In genomic region chr7:79130843-79131444, GRCm38 (mm10) we compare ENCODE assay signal across 8 mouse cellular contexts. TPM values are rescaled to one million over a fixed set of nuclear protein-coding genes. Genes with fewer than 3 reads are reported as not detected.
DNase-seq lines count a peak whose midpoint lies in the region; ATAC-seq and TF ChIP-seq lines count a peak whose summit lies in the region.

TSS of gene Hapln3 (minus strand) at chr7:79131018.

- H3K4me1 ChIP-seq in liver, embryonic 11.5 days (replicated peaks; ENCODE audit: control insufficient read depth, insufficient read depth, low read length): peaks cover 3% of the 10 kb centered on the region; the same call in 1 of the 2 replicates

- H3K27ac ChIP-seq in gastrocnemius, adult 2 months: peak within 1 kb of the TSS; percentile 46
- no peak within 1 kb of the TSS for H3K27ac ChIP-seq in liver, embryonic 11.5 days (ENCODE audit: low read depth, low read length)

- intact Hi-C loops in gastrocnemius, adult 2 months (cut with DNase I): no loop called here
- intact Hi-C loops in gastrocnemius, postnatal 14 days (cut with DNase I; ENCODE audit: low total_unique reads): no loop called here

- 0 out of 2 replicates have a peak, but pooled peaks cover under 1% of the 10 kb centered on the region for H3K36me3 ChIP-seq in liver, embryonic 11.5 days (ENCODE audit: control insufficient read depth, insufficient read depth, low read length)

- H3K9ac ChIP-seq in liver, embryonic 11.5 days (ENCODE audit: low read depth, low read length): no peak within 1 kb of the TSS

- H3K9me3 ChIP-seq in liver, embryonic 11.5 days (ENCODE audit: control insufficient read depth, low read length): no peaks in the 10 kb centered on the region

- TF ChIP-seq CTCF in gastrocnemius, adult 2 months (IDR thresholded peaks at IDR 0.05): no peak

- 8% methylated on average over 19 of the region's 19 CpGs for WGBS in liver, embryonic 11.5 days

- peak within 1 kb of the TSS; percentile 47 for H3K4me2 ChIP-seq in liver, embryonic 11.5 days

- H3K27me3 ChIP-seq in liver, embryonic 11.5 days (replicated peaks; ENCODE audit: control insufficient read depth, insufficient read depth, low read length): peaks cover 24% of the 10 kb centered on the region

- DNase-seq in gastrocnemius, adult 2 months: peak; percentile 43
- DNase-seq in gastrocnemius, postnatal 14 days: no peak
- DNase-seq in embryo, embryonic 10.5 days (ENCODE audit: low spot score): peak; percentile 65
- peak; percentile 53 for DNase-seq in heart, postnatal 4 days
- DNase-seq in liver, embryonic 11.5 days (ENCODE audit: low spot score): peak; percentile 37
- DNase-seq in retina, postnatal 1 day: peak; percentile 75
- DNase-seq in T-cell, adult 2 months (ENCODE audit: low spot score): no peak
- no peak for DNase-seq in layer of hippocampus, postnatal 36 days

- ATAC-seq in liver, embryonic 11.5 days (replicated peaks; ENCODE audit: low FRiP score): no peak

- peak within 1 kb of the TSS; percentile 57 for H3K4me3 ChIP-seq in gastrocnemius, adult 2 months
- peak within 1 kb of the TSS; percentile 20 for H3K4me3 ChIP-seq in liver, embryonic 11.5 days (ENCODE audit: low read depth, low read length)

RNA-seq across cellular contexts. Expression of gene Hapln3, which starts in this region (rescaled TPM):
- total RNA-seq in gastrocnemius, adult 2 months (2021): under 1 TPM; 0.28 to 0.70 TPM
- total RNA-seq in gastrocnemius, postnatal 14 days (2021): under 1 TPM; 0.49 to 0.55 TPM
- total RNA-seq in heart, postnatal 4 days (2021): 1 to 10 TPM in 1 of 2 experiments, under 1 TPM in 1; 0.92 to 1.3 TPM
- 0.73 and 0.95 TPM in 2 replicates for polyA plus RNA-seq in liver, embryonic 11.5 days (2014; fragmentation: Nextera tagmentation; extraction: Ambion mirVana)
- total RNA-seq in layer of hippocampus, postnatal 36 days (2021): 1 to 10 TPM; 1.7 to 2.4 TPM

Comparison
In these comparisons a context has a peak if more than half of its experiments do, and no peak if none do; other contexts are left out.
1. Peak in DNase-seq, H3K4me3 ChIP-seq and H3K27ac ChIP-seq in gastrocnemius, adult 2 months; RNA of the gene not detected or under 1 TPM.
2. Peak in DNase-seq, H3K4me3 ChIP-seq and H3K4me2 ChIP-seq in liver, embryonic 11.5 days; RNA of the gene not detected or under 1 TPM.
3. DNase-seq: peak in embryo, embryonic 10.5 days (single experiment), heart, postnatal 4 days (single experiment) and retina, postnatal 1 day (single experiment); none in gastrocnemius, postnatal 14 days (single experiment), T-cell, adult 2 months (single experiment) and layer of hippocampus, postnatal 36 days (0 of 2).